Mouse (Mus musculus): Measurements from ENCODE around the gene Maged1. TPM values are rescaled to one million over a fixed set of nuclear protein-coding genes. Genes with fewer than 3 reads are reported as not detected.

The Maged1 gene
- polyA plus RNA-seq (2012; rRNA removed): 489 and 528 TPM in 2 replicates

GRCm38 (mm10) chrX:94541918-94542355 is at the start of gene Maged1:
Gene Maged1 (minus strand): TSS chrX:94542143.

Other genes starting within 250 kb of the Maged1 start
- not detected in 2 replicates for gene Fam90a1b, start 175.4 kb downstream of the Maged1 start, polyA plus RNA-seq (2012; rRNA removed)
- 2.0 and 3.6 TPM in 2 replicates for gene Apoo, start 175.0 kb downstream of the Maged1 start, polyA plus RNA-seq (2012; rRNA removed)
- 8.9 and 12.2 TPM in 2 replicates for gene Gspt2, start 93.9 kb upstream of the Maged1 start, polyA plus RNA-seq (2012; rRNA removed)
- gene Zxdb, start 182.4 kb upstream of the Maged1 start, polyA plus RNA-seq (2012; rRNA removed): 3.4 and 3.8 TPM in 2 replicates

Measured in ovary, adult 2 months (tissue).